In genomic region chr2:44923056-44923883, GRCm38 (mm10) we compare ENCODE assay signal across 17 mouse cellular contexts. TPM values are rescaled to one million over a fixed set of nuclear protein-coding genes. Genes with fewer than 3 reads are reported as not detected.
DNase-seq lines count a peak whose midpoint lies in the region; ATAC-seq and TF ChIP-seq lines count a peak whose summit lies in the region.
"Had no signal": no experiment of that assay in that cellular context is flagged by ENCODE, and none has a peak within 500 bp of the region (broad histone marks: within the 10 kb centered on the region; RNA-seq: fewer than 3 reads in every experiment).

No protein-coding gene starts in this region.

- no peak overlapping the region for H3K9ac ChIP-seq in liver, postnatal 0 days (replicated peaks)
- H3K9ac ChIP-seq: kidney, embryonic 15.5 days; limb, embryonic 12.5 days; liver, embryonic 15.5 days; midbrain, embryonic 13.5 days had no signal

- peaks cover 18% of the 10 kb centered on the region for H3K4me1 ChIP-seq in liver, postnatal 0 days (ENCODE audit: insufficient read depth)
- H3K4me1 ChIP-seq: limb, embryonic 12.5 days had no signal

- no peak for ATAC-seq in liver, postnatal 0 days
- ATAC-seq: forebrain, embryonic 14.5 days; midbrain, embryonic 13.5 days had no signal

- no peak overlapping the region for H3K4me3 ChIP-seq in liver, postnatal 0 days (ENCODE audit: low read depth, low read length)
- H3K4me3 ChIP-seq: erythroblast, embryonic 14.5 days; kidney, embryonic 15.5 days; limb, embryonic 12.5 days; liver, embryonic 15.5 days; midbrain, embryonic 13.5 days had no signal

- DNase-seq in liver, postnatal 0 days = no peak
- DNase-seq in liver = no peak
- DNase-seq in CD4-positive helper T cell, adult 2 months (ENCODE audit: low read depth, low spot score) = peak; percentile 53
- peak; percentile 35 for DNase-seq in NIH3T3 (ENCODE audit: low read depth)
- peak; percentile 27 for DNase-seq in splenic B cell, adult 2 months (ENCODE audit: low read depth, low spot score)
- no peak for DNase-seq in frontal cortex, postnatal 36 days (ENCODE audit: low spot score in 2 of 2)
- no peak for DNase-seq in cerebellum, postnatal 25 days
- DNase-seq: cerebellum, adult 11 months; cerebellum, postnatal 36 days; lung, postnatal 4 days; thymus, adult 18-20 months had no signal

- no peaks in the 10 kb centered on the region for H3K9me3 ChIP-seq in liver, postnatal 0 days (ENCODE audit: low read length)
- H3K9me3 ChIP-seq: kidney, embryonic 15.5 days; limb, embryonic 12.5 days; liver, embryonic 15.5 days; midbrain, embryonic 13.5 days had no signal

- H3K4me2 ChIP-seq in liver, postnatal 0 days (ENCODE audit: low read depth, low read length) = peak overlapping the region; percentile 38; the same call in 1 of the 2 replicates
- H3K4me2 ChIP-seq: kidney, embryonic 15.5 days; limb, embryonic 12.5 days; liver, embryonic 15.5 days; midbrain, embryonic 13.5 days had no signal

- no peak overlapping the region for H3K27ac ChIP-seq in liver, postnatal 0 days (ENCODE audit: low read depth)
- H3K27ac ChIP-seq: kidney, embryonic 15.5 days; limb, embryonic 12.5 days; liver, embryonic 15.5 days; midbrain, embryonic 13.5 days had no signal

- no peak for TF ChIP-seq EP300 in liver, postnatal 0 days (IDR thresholded peaks at IDR 0.05; ENCODE audit: low read depth)

- no peak for TF ChIP-seq CTCF in liver, postnatal 0 days (IDR thresholded peaks at IDR 0.05; ENCODE audit: low read depth)

- H3K27me3 ChIP-seq in liver, postnatal 0 days (ENCODE audit: insufficient read depth, low read length) = no peaks in the 10 kb centered on the region
- H3K27me3 ChIP-seq in splenic B cell, adult 2 months (ENCODE audit: control insufficient read depth, insufficient read depth, low read length, poor library complexity, severe bottlenecking) = no peaks in the 10 kb centered on the region
- H3K27me3 ChIP-seq: kidney, embryonic 15.5 days; limb, embryonic 12.5 days; liver, embryonic 15.5 days; midbrain, embryonic 13.5 days had no signal

- 82% methylated on average over 8 of the region's 8 CpGs for WGBS in liver, postnatal 0 days (ENCODE audit: insufficient replicate concordance)

- H3K36me3 ChIP-seq in liver, postnatal 0 days (replicated peaks; ENCODE audit: insufficient read depth, low read length) = no peaks in the 10 kb centered on the region
- no peaks in the 10 kb centered on the region for H3K36me3 ChIP-seq in splenic B cell, adult 2 months (ENCODE audit: control insufficient read depth, insufficient read depth, low read length, poor library complexity, severe bottlenecking)
- H3K36me3 ChIP-seq: kidney, embryonic 15.5 days; limb, embryonic 12.5 days; liver, embryonic 15.5 days; midbrain, embryonic 13.5 days had no signal

RNA-seq across cellular contexts. Expression of gene Gtdc1, which starts 4.2 kb away (rescaled TPM):
- 7.8 and 8.5 TPM in 2 replicates for polyA plus RNA-seq in liver, postnatal 0 days (2015; fragmentation: Nextera tagmentation; extraction: Ambion mirVana)

Comparison
In these comparisons a context has a peak if more than half of its experiments do, and no peak if none do; other contexts are left out.
1. DNase-seq: peak in CD4-positive helper T cell, adult 2 months (single experiment), NIH3T3 (single experiment) and splenic B cell, adult 2 months (single experiment); none in liver, postnatal 0 days (single experiment), liver (single experiment), frontal cortex, postnatal 36 days (0 of 2) and cerebellum, postnatal 25 days (0 of 2).